Mouse (Mus musculus): ENCODE measurements around the gene Glcci1.
A peak's percentile ranks its signal among the peaks of the same experiment; 100 is the strongest.
"Not testable (repeated sequence)": the region's sequence is repeated elsewhere in the genome, so short reads cannot be mapped to it uniquely, and the experiment has no call there.

Glcci1 gene

DNA sequence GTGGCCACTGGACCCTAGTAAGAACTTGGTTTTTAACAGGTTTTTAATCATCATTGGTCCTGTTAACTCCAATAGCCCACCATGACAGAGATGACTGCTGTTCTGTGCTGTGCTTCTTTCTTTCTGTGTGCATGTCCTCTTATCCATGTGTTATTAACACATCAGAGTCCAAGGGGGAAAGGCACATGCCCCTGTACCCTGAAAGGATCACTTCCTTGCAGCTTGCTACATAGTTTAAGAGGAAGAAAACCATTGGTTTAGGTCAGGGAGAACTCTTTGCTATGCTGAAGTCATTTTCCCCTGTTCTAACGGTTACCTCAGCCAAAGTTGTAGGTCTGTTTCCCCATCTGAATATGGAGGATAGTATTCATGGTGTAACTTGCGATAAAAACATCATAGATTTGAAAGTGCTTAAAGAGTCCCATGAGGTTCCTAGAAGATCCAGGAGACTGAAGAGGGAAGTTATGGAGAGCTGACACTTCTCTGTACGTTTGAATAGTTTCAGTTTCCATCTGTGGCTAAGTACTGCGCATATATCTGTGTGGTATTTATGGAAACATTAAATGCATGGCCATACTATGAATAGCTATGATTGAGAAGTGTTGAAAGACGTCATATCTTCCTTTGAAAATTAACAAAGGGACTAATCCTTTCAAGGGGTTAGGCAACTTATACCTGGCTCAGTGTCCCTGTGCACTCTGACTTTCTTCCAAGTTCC, 14.1 kb upstream of the Glcci1 start:
- no peak for DNase-seq (ENCODE audit: low read depth, low spot score)

DNA sequence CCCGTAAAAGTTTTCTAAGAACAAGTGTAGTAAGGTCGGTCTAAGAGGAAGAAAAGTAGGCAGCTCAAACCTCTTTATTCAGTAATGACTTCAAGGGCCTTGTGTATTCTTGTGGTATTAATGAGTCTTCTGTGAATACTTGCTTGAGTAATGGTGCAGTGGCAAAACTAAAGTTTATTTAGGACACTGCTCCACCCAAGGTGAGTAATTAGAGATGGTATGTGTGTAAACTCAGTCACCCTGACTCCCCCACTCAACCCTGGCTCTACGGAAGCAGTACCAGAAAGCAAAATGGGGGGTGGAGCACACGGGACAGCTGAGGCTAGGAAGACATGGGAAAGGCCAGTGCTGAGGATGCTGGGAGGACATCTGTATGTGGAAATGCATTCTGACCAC, 13.6 kb upstream of the Glcci1 start:
- DNase-seq (ENCODE audit: low read depth, low spot score), result no peak

DNA sequence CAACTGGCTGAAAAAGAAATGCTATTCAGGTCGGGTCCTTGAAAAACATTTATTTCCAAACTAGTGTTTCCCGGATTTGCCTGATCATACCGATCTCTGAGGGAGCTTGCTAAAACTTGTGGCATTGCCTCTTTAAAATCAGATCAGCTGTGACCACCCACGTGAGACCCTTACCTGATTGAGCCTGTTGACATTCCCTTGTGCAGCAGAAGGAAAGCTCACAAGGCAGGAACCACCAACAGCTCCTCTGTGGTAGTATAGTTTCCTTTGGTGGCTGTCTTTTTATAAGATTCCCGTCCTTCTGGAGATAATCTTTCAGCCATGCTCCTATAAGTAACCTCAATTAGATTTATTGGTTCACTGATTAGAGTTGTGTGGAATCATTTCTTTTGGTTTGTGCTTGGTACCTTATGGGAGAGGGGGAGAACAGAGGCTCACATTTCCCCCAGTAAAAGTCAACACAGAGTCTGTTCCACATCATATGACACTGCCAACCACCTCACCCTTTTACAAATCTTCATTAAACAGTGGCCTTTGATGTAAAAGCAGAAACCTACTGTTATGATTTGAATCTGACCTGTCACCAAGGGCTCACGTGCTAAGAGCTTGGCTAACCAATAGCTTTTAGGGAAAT, 12.0 kb upstream of the Glcci1 start:
- DNase-seq (ENCODE audit: low read depth, low spot score), result no peak

DNA sequence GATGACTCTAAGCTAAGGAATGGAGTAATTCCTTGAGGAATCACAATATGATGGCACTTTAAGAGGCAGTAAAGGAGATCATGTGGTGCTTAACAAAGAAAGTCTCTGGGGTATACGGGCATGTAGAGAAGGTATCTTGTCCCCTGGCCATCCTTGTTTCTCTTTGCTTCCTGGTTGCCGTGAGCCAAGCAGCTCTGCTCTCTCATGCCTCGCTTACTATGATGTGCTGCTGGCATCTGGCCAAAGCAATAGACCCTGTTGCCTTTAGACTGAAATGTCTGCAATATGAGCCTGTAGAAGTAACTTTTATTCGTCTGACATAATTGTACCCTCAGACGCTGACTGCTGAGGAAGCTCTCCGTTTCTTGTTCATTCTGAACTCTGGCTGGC, 11.5 kb upstream of the Glcci1 start:
- no peak for DNase-seq (ENCODE audit: low read depth, low spot score)

DNA sequence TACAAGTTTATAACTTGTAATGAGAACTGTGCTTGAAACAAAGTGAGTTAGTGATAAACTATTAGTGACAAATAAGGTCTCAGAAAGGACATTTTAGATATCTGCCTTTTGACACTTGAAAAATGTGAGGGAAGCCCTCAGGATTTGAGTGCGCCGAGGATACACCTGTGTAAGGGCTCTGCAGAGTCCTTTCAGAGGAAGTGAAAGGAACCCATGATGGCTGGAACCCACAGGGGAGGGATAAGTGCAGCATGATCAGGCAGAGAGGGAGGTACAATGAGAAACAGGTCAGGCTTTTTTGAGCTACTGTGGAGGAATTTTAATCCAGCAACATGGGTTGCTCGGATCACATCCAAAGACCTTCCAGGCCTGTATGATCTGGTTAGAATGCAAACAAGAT, 10.4 kb upstream of the Glcci1 start:
- DNase-seq (ENCODE audit: low read depth, low spot score), result no peak

DNA sequence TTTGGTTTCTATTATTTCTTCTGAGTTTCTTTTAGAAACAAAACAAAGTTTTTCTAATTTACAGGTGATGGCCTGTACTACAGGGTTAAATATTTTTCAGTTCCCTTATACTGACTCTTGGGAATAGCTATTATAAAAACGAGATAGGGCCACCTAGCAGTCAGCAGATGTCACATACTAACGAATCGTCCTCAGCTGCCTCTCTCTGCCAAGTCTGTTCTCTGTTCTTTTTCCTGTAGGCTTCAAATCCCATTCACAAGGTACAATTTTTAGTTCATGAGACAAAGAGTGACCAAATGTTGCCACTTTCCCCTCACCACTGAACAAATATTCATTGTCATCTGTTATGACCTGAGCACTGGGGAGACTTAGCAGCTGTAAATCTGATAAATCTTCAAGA, 5.4 kb upstream of the Glcci1 start:
- no peak for DNase-seq (ENCODE audit: low read depth, low spot score)

DNA sequence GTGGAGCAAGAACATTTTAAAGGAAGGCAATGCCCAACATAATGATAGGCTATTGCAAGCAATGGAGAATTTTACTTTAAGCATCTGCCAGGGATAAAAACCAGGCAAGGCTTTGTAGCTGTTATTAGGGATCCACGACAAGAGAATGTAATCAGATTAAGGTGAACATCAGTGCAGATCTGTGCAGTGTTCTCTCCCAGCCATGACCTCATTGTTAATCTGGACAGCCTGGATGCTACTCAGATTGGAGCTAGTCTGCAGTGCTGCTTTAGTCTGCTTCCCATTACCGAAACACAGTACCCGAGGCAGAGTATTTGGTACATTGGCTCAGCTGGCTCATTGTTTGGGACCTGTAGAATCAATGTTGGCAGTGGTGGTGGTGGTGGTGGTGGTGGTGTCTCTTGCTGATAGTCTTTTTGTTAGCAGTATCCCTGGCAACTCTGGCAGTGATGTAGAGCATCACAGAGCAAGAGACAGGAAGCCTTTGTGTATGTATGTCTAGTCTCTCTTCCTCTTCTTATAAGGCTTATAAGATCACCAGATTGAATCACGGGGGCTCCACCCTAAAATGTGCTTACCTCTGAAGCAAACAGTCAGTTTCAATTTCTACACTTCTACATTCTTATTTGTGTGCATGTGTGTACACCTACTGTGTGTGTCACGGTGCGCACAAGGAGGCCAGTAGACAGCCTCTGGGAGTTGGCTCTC, 4.7 kb upstream of the Glcci1 start:
- DNase-seq (ENCODE audit: low read depth, low spot score), result no peak

DNA sequence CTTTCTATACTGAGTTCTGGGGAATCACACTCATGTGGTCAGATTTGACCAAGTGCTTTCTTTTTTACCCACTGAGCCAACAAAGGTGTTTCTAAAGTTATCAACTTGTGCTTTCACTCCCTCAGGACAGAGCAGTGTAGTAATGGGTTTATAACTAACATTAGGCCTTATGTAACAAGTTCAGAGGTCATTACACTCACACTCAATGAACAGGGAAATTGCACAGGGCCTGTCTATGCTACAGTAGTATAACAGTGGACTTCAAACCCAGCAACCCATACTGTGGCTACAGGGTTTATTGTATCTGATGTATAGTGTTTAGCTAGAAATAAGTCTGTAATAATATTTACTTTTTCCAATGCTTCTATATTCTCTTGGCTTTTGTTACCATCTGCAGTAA, 2.8 kb upstream of the Glcci1 start:
- DNase-seq (ENCODE audit: low read depth, low spot score), result no peak

DNA sequence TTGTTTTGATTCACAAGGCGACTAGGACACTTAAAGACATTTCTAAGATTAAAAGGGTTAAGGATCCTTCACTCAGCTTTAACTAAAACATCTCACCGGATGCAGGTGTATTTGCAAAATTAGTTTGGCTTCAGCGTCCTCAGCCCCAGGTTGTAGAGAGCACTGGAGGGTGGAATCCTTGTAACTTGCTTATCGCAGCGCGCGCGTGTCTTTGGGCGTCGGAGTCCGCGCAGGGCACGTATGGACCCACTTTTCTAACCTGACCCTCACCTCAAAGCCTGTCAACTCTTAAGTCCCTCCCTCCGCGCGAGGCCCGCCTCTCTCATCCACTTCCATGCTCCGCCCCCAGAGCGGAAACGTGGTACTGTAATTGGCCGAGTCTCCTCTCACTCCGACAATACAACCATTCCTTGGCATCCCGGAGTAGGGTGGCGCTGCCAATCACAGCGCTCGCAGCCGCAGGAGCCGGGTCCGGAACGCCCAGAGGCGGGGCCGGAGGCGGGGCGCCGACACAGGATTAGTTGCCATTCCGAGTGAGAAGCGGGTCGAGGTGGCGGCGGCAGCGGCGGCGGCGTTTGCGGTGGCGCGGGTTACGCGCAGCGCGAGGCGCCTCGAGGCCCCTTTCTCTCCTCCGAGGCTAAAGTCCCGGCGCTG, 390 bp upstream of the Glcci1 start:
- peak; percentile 99 for DNase-seq (ENCODE audit: low read depth, low spot score)

DNA sequence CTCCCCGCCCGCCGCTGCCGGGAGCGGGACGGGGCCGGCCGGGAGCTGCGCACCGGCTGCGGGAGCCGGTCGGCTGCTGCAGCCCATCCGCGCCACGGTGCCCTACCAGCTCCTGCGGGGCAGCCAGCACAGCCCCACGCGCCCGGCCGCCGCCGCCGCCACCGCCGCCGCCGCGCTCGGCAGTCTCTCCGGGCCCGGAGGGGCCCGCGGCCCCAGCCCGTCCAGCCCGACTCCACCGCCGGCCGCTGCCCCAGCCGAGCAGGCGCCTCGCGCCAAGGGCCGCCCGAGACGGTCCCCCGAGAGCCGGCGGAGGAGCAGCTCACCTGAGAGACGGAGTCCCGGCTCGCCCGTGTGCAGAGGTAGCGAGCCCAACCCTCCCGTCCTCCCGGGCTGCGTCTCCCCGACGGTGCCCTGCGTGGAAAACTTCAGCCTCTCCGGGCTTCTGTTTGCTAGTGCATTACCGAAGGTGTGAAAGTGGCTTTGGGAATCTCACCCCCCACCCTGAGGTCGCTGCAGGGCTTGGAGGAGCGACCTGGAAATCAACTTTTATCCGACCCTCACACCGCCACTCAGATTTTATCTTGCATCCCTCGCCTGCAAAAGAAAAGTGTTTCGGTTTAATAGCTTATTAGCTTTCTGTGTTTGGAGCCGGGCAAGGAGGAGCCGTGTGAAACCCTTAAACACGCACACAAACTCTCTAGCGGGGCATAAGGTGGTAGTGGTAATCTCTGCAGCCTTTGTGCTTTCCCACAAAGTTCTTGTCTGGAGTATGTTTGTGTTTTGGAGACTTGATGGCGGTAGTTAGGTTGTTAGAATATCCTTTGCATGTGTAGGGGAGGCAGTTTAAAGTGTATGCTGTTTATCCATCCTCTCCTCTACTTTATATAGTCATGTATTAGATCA, 812 bp downstream of the Glcci1 start:
- DNase-seq (ENCODE audit: low read depth, low spot score), result peak; percentile 34

DNA sequence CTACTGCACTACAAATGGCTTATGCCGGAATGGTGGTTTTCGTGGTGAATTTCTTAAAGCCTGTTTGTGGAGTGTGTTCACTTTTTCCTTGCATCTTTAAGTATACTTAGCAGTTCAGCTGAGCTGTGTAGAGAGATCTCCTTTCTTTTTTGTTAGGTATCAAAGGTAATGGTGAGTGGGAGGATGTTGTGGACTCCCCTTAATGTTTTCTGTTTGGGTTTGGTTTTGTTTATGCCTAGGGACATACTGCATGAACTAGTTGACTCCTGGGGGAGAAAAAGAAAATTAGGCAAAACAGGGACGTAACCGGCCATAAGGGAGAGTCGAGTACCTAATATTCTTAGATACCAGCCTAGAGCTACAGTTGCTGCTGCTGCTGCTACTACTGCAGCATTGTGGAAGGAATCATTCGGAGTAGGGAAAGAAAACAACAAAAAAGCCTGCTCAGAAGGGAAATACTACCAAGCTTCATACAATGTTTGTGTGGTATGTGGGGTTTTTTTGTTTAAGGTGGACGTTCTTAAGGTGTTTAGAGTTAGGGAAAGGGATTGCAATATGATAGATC, 1.5 kb downstream of the Glcci1 start:
- no peak for DNase-seq (ENCODE audit: low read depth, low spot score)

DNA sequence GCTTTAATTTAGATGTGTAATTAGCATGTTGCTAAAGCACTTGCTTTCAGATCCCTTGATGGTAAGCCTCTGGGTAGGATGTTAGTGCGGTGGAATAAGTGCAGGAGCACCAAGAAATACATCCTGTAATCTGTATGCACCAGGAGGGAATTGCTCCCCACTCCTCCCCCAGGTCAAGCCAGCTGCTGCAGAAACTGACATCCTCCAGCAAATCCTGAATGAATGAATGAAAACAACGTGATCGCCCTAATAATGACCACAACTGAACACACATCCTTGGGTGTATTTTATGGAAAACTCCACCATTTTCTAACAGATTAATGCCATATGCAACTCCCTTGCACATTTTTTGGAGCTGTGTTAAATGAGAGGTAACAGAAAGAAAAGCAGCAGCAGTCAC, 2.0 kb downstream of the Glcci1 start:
- no peak for DNase-seq (ENCODE audit: low read depth, low spot score)

DNA sequence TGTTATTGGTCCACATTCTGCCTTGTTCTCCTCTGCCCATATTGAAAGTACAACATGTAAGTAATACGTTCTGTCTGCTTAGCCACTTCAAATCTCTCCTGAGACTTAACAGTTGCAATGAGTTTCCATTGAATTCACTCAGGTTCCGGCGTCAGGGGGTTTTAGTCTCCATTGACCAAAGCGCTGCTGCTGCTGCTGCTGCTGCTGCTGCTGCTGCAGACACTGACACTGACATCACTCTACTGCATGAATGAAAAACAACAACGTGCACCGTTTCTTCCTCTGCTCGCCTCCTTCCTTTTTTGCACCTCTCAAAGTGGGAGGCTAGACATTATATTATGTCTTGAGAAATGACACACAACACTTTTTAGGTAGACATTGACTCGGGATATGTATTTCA, 3.0 kb downstream of the Glcci1 start:
- no peak for DNase-seq (ENCODE audit: low read depth, low spot score)

DNA sequence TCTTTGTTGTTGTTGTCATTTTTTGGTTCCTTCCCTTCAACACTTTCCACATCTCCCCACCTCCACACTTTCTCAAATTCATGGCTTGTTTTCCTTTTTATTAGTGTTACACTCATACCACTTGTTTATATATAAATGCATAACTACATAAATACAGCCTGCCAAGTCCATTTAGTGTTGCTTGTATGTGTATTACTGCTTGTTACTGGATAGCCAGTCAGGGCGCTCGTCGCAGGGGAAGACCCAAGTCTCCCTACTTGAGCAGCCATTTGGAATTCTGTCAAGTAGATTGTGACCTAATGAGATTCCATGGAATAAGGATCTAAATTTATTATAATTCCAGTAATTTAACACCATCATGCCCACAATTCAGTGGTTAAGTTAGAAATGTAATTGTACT, 10.3 kb downstream of the Glcci1 start:
- DNase-seq (ENCODE audit: low read depth, low spot score), result no peak

DNA sequence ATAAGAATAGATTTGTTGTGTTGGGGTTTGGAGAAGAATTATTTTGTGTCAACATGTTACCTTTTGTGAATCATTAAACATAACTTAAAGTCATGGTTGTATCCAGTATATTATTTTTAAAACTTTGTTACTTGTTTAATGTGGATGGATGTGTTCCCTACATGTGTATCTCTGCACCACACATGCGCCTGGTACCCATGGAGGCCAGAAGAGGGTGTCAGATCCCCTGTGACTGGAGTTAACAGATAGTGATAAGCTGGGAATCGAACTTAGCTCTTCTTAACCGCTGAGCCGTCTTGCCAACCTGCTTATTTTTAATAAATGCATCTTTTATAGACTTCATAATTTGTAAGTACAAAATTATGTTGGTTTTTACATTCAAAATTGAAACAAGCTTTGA, 11.8 kb downstream of the Glcci1 start:
- DNase-seq (ENCODE audit: low read depth, low spot score), result no peak

DNA sequence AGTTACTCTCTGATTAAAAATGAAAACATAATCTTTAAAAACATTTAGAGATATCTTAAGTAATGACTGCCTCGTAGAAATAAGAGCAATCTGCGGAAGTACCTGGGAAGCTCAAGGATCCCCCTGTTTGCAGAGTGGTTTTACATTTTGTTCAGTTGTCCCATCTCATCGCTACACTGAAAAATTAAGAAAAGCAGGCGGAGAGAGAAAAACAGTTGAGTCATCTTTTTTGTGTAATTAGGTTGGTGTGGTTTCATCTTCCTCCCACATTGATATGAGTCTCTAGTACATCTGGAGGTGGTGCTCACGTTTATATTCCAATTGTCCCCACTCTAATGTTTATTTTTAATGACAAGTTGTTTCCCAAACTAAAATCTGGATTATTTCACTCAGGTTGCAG, 15.3 kb downstream of the Glcci1 start:
- DNase-seq (ENCODE audit: low read depth, low spot score), result no peak

DNA sequence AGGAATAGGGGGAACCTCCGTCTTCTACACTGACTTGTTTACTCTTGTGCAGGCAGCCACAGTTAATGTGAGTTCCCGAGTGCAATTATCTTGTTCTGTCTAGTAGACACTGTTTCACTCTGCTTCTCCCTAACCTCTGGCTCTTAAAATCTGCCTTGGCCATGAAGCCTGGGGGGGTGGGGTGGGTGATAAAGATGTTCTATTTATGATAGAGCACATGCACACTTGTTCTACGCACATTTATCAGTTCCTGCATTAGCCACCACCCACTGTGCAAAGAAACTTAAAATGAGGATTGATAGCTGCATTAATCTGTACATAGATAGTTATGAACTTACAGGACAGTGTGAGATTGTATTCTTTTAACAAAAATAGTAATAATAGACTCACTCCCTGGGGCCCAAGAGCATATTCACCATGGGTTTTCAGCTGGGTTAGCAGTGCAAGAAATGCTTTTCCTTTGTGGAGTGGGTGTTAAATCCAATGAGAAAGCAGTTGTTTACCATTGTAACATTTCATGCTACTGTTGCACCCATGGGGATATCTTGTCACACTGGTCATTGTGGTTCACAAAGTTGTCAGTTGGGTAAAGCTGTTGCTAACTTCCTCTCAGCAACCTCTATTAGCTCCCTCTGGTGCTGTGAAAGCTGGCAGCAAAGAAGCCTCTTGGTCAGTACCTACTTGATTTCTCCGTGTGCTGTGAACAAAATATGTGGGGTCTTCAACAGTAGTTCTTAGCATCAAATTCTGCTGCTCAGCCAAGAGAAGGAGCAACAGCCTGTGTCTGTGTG, 21.9 kb downstream of the Glcci1 start:
- no peak for DNase-seq (ENCODE audit: low read depth, low spot score)

DNA sequence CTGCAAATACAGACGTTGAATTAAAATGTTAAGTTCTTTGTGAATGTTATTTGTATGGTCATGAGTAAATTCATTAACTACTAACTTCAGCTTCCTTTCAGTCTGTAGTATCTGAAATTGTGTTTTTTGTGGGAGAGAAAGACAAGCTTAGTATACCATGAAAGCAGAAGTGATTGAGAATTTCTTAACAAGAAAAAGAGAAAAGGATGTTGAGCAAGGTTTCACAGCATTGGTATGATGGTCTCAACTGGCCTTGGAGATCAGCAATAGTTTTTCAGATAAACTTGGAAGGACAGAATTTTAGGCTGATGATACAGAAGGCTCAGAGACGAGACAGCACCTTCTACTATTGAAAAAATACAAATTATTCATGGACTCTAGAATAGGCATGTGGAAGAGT, 27.5 kb downstream of the Glcci1 start:
- no peak for DNase-seq (ENCODE audit: low read depth, low spot score)

DNA sequence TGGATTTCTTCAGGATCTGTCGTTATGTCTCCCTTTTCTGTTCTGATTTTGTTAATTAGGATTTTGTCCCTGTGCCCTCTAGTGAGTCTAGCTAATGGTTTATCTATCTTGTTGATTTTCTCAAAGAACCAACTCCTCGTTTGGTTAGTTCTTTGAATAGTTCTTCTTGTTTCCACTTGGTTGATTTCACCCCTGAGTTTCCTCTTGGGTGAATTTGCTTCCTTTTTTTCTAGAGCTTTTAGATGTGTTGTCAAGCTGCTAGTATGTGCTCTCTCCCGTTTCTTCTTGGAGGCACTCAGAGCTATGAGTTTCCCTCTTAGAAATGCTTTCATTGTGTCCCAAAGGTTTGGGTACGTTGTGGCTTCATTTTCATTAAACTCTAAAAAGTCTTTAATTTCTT, 32.1 kb downstream of the Glcci1 start:
- DNase-seq (ENCODE audit: low read depth, low spot score), result not testable (repeated sequence)

DNA sequence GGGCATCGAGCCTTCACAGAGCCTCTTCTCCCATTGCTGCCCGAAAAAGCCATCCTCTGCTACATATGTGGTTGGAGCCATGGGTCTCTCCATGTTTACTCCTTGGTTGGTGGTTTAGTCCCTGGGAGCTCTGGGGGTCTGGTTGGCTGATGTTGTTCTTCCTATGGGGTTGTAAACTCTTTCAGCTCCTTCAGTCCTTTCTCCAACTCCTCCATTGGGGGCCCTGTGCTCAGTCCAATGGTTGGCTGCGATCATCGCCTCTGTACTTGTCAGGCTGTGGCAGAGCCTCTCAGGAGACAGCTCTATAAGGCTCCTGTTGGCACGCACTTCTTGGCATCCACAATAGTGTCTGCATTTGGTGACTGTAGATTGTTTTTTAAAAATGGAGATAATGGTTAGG, 35.4 kb downstream of the Glcci1 start:
- no peak for DNase-seq (ENCODE audit: low read depth, low spot score)
